Mouse (Mus musculus) liver, embryonic 13.5 days (tissue): Measurements from ENCODE around the gene AL731706.2. TPM values are rescaled to one million over a fixed set of nuclear protein-coding genes. Genes with fewer than 3 reads are reported as not detected.

Experiments
- ATAC-seq: fragments of 200-750 bp; cut with Nextera tagmentation; 2 replicates; pipeline ENCODE4 v1.8.0; 2017; ENCODE audit warnings: low read depth, mild to moderate bottlenecking, moderate number of reproducible peaks, moderate library complexity
- DNase-seq: peaks from one replicate; pipeline ENCODE4 v3.0.0; 2022
- H3K27ac ChIP-seq: fragments of 300-500 bp; sonication (generic); 2 replicates; pipeline ENCODE4 v1.5.1; 2015; ENCODE audit warnings: moderate library complexity, mild to moderate bottlenecking, inconsistent platforms
- H3K27me3 ChIP-seq: fragments of 300-500 bp; sonication (generic); 2 replicates; pipeline ENCODE4 v1.6.1; 2015; ENCODE audit warnings: mild to moderate bottlenecking, inconsistent platforms
- H3K36me3 ChIP-seq: fragments of 300-500 bp; sonication (generic); 2 replicates; pipeline ENCODE4 v1.6.1; 2015; ENCODE audit warnings: mild to moderate bottlenecking, inconsistent platforms
- H3K4me1 ChIP-seq: fragments of 300-500 bp; sonication (generic); replicated peaks from 2 replicates; pipeline ENCODE4 v1.6.1; 2015; ENCODE audit warnings: inconsistent platforms
- H3K4me2 ChIP-seq: fragments of 300-500 bp; sonication (generic); 2 replicates; pipeline ENCODE4 v1.6.1; 2015; ENCODE audit warnings: inconsistent platforms, mild to moderate bottlenecking, moderate library complexity
- H3K4me3 ChIP-seq: fragments of 300-500 bp; sonication (generic); replicated peaks from 2 replicates; pipeline ENCODE4 v1.5.1; 2015; ENCODE audit warnings: mild to moderate bottlenecking, inconsistent platforms
- H3K9ac ChIP-seq: fragments of 300-500 bp; sonication (generic); 2 replicates; pipeline ENCODE4 v1.6.1; 2015; ENCODE audit warnings: mild to moderate bottlenecking, inconsistent platforms
- H3K9me3 ChIP-seq: fragments of 300-500 bp; sonication (generic); replicated peaks from 2 replicates; pipeline ENCODE4 v1.6.1; 2016; ENCODE audit warnings: inconsistent platforms
- WGBS: fragments of 180-500 bp; shearing (Covaris S2); methylation state at CpG from one replicate; pipeline ENCODE4 v1.1.7; 2015; ENCODE audit not compliant: insufficient replicate concordance; 5-methylcytosine and 5-hydroxymethylcytosine counted together
- polyA plus RNA-seq: library from polyadenylated mRNA; unstranded; fragments of >200 nt; fragmentation: Nextera tagmentation; extraction: Ambion mirVana; gene quantifications from 2 replicates; pipeline ENCODE4 v1.2.1, GENCODE M21; 2015

Gene AL731706.2
- 14.7 and 18.1 TPM in 2 replicates for polyA plus RNA-seq

GRCm38 (mm10) chr2:136885579-136885978, at the start of gene AL731706.2:
Gene AL731706.2 (minus strand): TSS chr2:136885679.
- 81% methylated on average over 2 of the region's 2 CpGs for whole genome bisulfite sequencing
- Histone ChIP-seq H3K4me2 (no peak within 1 kb of the TSS), H3K4me1 (peaks cover 11% of the 10 kb centered on the region), H3K27me3 (no peaks in the 10 kb centered on the region), H3K27ac (no peak within 1 kb of the TSS), H3K9ac (no peak within 1 kb of the TSS), H3K4me3 (no peak within 1 kb of the TSS), H3K36me3 (peaks cover 34% of the 10 kb centered on the region), H3K9me3 (no peaks in the 10 kb centered on the region)
- DNase-seq: no peak
- no peak for ATAC-seq

GRCm38 (mm10) chr2:136921003-136921408, 35.5 kb upstream of the AL731706.2 start:
- Histone ChIP-seq H3K36me3 (no peaks in the 10 kb centered on the region), H3K27me3 (no peaks in the 10 kb centered on the region), H3K4me1 (peaks cover 24% of the 10 kb centered on the region), H3K27ac (peak overlapping the region; percentile 87), H3K4me2 (peak overlapping the region; percentile 40; the same call in 1 of the 2 replicates), H3K9ac (no peak overlapping the region), H3K4me3 (0 out of 2 replicates have a peak overlapping the region, but pooled peaks have one; percentile 10), H3K9me3 (no peaks in the 10 kb centered on the region)
- DNase-seq (peak; percentile 63), ATAC-seq (peak; percentile 97)
- WGBS: 34% methylated on average over 4 of the region's 4 CpGs

GRCm38 (mm10) chr2:136920257-136920993, 34.9 kb upstream of the AL731706.2 start:
- 0 out of 2 replicates have a peak overlapping the region, but pooled peaks have one; percentile 10 for H3K4me2 ChIP-seq
- H3K4me3 ChIP-seq: no peak overlapping the region
- H3K9me3 ChIP-seq: no peaks in the 10 kb centered on the region
- peak overlapping the region; percentile 87 for H3K27ac ChIP-seq
- no peak overlapping the region; the same call in 1 of the 2 replicates for H3K9ac ChIP-seq
- H3K27me3 ChIP-seq: no peaks in the 10 kb centered on the region
- no peaks in the 10 kb centered on the region for H3K36me3 ChIP-seq
- WGBS: 56% methylated on average over 3 of the region's 3 CpGs
- peaks cover 24% of the 10 kb centered on the region for H3K4me1 ChIP-seq
- ATAC-seq (peak; percentile 19; the same call in 1 of the 2 replicates), DNase-seq (no peak)

DNA sequence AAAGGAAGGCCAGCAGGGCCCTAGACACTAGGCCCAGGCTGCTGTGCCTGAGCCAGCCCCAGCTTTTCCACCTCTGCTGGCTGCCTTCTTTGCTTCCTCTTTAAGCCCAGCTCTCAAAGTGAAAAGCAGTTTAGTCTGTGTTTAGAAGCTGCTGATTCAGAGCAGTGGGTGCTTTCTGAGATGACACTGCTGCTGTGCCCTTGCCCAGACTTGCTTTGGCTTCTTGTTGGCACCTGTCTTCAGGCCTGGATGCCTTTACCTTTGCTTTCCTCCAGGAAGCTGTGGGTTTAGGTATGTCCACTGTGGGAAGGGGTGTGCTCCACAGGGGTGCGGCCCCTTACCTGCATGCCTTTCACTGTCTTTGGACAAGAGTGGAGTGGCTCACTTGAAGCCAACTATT, 34.0 kb upstream of the AL731706.2 start:
- ATAC-seq (no peak), DNase-seq (no peak)
- no peaks in the 10 kb centered on the region for H3K9me3 ChIP-seq
- 73% methylated on average over 1 of the region's 1 CpGs for WGBS
- H3K36me3 ChIP-seq: no peaks in the 10 kb centered on the region
- H3K27me3 ChIP-seq: no peaks in the 10 kb centered on the region
- peak overlapping the region; percentile 87; the same call in 1 of the 2 replicates for H3K27ac ChIP-seq
- H3K9ac ChIP-seq: no peak overlapping the region
- H3K4me1 ChIP-seq: peaks cover 24% of the 10 kb centered on the region
- no peak overlapping the region for H3K4me3 ChIP-seq
- no peak overlapping the region for H3K4me2 ChIP-seq

- DNase-seq (no peak), ATAC-seq (no peak)
- H3K4me1 ChIP-seq: peaks cover 5% of the 10 kb centered on the region
- H3K27me3 ChIP-seq: no peaks in the 10 kb centered on the region
- 61% methylated on average over 3 of the region's 3 CpGs for WGBS
- no peaks in the 10 kb centered on the region for H3K9me3 ChIP-seq
- H3K4me3 ChIP-seq: no peak overlapping the region
- H3K27ac ChIP-seq: no peak overlapping the region
- H3K36me3 ChIP-seq: no peaks in the 10 kb centered on the region
- no peak overlapping the region for H3K4me2 ChIP-seq
- no peak overlapping the region for H3K9ac ChIP-seq
Observed at GRCm38 (mm10) chr2:136914334-136914902, 28.9 kb upstream of the AL731706.2 start.

DNA sequence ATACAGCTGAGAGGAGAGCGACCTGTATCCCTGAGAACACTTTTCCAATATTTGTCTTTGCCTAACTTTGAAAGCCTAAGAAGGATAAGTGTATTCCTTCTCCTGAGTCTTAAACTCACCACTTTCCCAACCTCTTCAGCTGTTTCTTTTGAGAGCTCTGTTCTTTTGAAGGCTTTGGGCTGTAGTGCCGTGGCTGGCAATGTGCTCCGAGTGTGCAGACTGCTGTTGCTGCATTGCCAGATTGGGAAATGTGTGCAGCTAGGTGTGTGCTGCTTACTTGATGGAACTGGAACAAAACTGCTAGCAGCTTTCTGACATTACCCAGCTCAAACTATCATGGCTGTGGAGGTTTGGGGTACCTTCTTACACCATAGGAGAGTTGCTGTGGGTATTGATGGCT, 27.5 kb upstream of the AL731706.2 start:
- DNase-seq (no peak), ATAC-seq (no peak)
- H3K27ac ChIP-seq: no peak overlapping the region
- no peaks in the 10 kb centered on the region for H3K36me3 ChIP-seq
- no peak overlapping the region for H3K9ac ChIP-seq
- H3K9me3 ChIP-seq: no peaks in the 10 kb centered on the region
- no peaks in the 10 kb centered on the region for H3K27me3 ChIP-seq
- H3K4me3 ChIP-seq: no peak overlapping the region
- 85% methylated on average over 3 of the region's 3 CpGs for WGBS
- H3K4me2 ChIP-seq: no peak overlapping the region
- peaks cover 6% of the 10 kb centered on the region for H3K4me1 ChIP-seq

DNA sequence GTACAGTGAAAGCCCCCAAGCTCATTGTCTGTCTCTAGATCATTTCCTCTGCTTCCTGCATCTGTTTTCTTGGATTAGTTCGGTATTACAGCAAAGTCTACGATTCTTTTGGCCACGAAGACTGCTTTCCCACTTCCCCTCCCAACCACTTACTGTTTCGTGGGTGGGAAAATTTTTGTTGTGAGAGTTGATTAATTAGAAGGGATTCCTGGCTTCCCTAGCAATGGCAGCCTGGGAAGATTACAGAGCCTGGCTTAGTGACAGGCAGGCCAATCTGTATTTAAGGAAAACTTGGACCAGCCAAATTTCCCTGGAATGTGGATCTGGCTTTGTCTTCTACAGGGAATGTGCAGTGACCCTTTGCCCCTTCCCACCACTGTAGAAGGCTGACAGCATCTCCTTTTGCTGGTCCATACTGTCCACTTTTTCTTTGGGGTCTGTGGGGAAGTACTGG, 26.5 kb upstream of the AL731706.2 start:
- no peak overlapping the region for H3K4me2 ChIP-seq
- H3K4me3 ChIP-seq: no peak overlapping the region
- no peaks in the 10 kb centered on the region for H3K9me3 ChIP-seq
- H3K36me3 ChIP-seq: no peaks in the 10 kb centered on the region
- no peak overlapping the region for H3K9ac ChIP-seq
- WGBS: 30% methylated on average over 4 of the region's 4 CpGs
- DNase-seq (no peak), ATAC-seq (no peak)
- no peaks in the 10 kb centered on the region for H3K27me3 ChIP-seq
- peaks cover 9% of the 10 kb centered on the region for H3K4me1 ChIP-seq
- no peak overlapping the region for H3K27ac ChIP-seq

GRCm38 (mm10) chr2:136909298-136909697, 23.8 kb upstream of the AL731706.2 start:
- no peak overlapping the region for H3K4me2 ChIP-seq
- no peak overlapping the region for H3K27ac ChIP-seq
- no peaks in the 10 kb centered on the region for H3K9me3 ChIP-seq
- H3K4me3 ChIP-seq: no peak overlapping the region
- H3K4me1 ChIP-seq: peaks cover 9% of the 10 kb centered on the region
- H3K27me3 ChIP-seq: no peaks in the 10 kb centered on the region
- DNase-seq (no peak), ATAC-seq (peak; percentile 79)
- no peak overlapping the region for H3K9ac ChIP-seq
- H3K36me3 ChIP-seq: peaks cover 12% of the 10 kb centered on the region
- 44% methylated on average over 2 of the region's 2 CpGs for WGBS

DNA sequence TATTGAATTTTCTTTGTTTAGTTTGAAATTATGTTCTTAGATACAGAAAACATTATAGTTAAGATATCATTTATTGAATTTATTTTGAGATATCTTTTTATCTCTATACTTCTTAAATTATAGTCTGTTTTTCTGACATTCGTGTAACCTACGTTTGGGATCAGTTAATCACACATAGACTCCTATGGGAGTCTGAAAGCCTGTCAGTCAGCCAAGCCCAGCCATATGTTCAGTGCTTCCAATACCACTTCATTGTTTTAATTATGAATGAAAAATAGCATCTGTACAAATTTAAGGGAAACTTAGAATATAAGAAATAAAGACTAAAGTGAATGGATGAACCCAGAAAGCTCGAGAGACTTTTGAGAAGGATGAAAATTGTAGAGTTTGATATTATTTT, 23.1 kb upstream of the AL731706.2 start:
- Histone ChIP-seq H3K27me3 (no peaks in the 10 kb centered on the region), H3K9me3 (no peaks in the 10 kb centered on the region), H3K36me3 (peaks cover 12% of the 10 kb centered on the region), H3K4me1 (peaks cover 9% of the 10 kb centered on the region), H3K27ac (no peak overlapping the region), H3K4me3 (no peak overlapping the region), H3K4me2 (no peak overlapping the region), H3K9ac (no peak overlapping the region)
- no peak for ATAC-seq
- no peak for DNase-seq
- WGBS: 76% methylated on average over 3 of the region's 3 CpGs

DNA sequence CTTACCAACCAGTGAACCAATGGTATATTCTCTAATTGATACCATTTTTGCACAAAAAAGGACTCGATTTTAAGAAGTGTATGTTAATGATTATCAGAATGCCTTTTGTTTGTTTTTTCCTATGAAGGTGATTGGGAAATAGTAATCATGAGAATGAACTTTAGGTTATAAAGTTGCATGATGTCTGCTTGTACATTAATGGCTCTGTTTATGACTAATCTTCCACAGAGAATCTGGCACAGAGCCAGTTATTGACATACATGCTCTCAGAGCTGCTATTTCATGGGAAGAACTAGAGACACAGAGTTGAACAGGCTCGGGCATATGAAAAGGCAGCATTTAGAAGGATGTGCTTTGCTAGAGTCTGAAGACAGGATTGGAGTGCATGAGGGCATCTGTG, 10.7 kb upstream of the AL731706.2 start:
- DNase-seq: no peak

DNA sequence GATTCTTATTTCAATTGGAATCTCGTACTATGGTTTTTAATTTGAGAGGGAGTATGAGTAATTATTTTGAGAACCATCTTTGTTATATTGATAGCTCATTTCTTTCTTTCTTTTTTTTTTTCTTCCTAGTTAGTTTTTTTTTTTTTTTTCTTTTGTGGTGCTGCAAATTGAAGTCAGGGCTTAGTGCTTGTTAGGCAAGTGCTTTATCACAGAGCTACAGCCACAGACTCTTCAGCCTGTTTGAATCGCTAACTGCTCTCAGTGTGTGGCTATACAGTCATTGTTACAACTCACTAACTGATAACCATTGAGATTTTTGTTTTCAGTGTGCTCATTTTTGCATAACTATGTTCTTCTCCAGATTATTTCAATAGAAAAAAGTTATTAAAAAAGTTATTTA, 9.0 kb upstream of the AL731706.2 start:
- Histone ChIP-seq H3K27ac (no peak overlapping the region), H3K9ac (no peak overlapping the region; the same call in 1 of the 2 replicates), H3K4me3 (no peak overlapping the region), H3K27me3 (no peaks in the 10 kb centered on the region), H3K4me2 (no peak overlapping the region), H3K36me3 (no peaks in the 10 kb centered on the region), H3K4me1 (peaks cover 29% of the 10 kb centered on the region), H3K9me3 (no peaks in the 10 kb centered on the region)
- 50% methylated on average over 2 of the region's 2 CpGs for WGBS
- ATAC-seq: no peak
- no peak for DNase-seq

More for the DNA sequence above, 10.7 kb upstream of the AL731706.2 start:
- Histone ChIP-seq H3K9me3 (no peaks in the 10 kb centered on the region), H3K9ac (no peak overlapping the region), H3K4me2 (no peak overlapping the region), H3K36me3 (no peaks in the 10 kb centered on the region), H3K4me1 (peaks cover 19% of the 10 kb centered on the region), H3K4me3 (no peak overlapping the region), H3K27me3 (no peaks in the 10 kb centered on the region), H3K27ac (no peak overlapping the region)
- WGBS: 68% methylated on average over 2 of the region's 2 CpGs
- ATAC-seq: no peak
